Comparison of ENCODE assay signal across 29 mouse cellular contexts in the genomic region with DNA sequence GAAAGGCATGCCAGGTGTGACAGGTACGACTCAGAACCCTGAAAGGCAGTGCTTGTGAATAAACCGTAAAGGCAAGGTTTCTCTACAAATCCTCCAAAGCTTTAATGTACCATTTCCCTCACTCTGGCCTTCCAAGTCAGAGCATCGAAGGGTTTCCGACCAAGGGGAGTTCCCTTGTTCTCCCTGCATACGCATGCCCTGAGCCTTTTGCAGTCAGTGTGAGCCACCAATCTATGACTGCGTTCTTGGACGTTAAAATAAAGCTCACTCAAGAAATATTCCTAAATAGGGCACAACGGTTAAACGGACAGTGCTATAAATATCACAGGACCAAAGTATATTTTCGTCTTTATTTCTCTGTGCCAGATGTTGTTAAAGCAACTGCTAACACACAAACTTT. TPM values are rescaled to one million over a fixed set of nuclear protein-coding genes. Genes with fewer than 3 reads are reported as not detected.
DNase-seq lines count a peak whose midpoint lies in the region; ATAC-seq lines count a peak whose summit lies in the region.
"Had no signal": no experiment of that assay in that cellular context is flagged by ENCODE, and none has a peak within 500 bp of the region (broad histone marks: within the 10 kb centered on the region; RNA-seq: fewer than 3 reads in every experiment).

No protein-coding gene starts in this region.

- H3K4me2 ChIP-seq in heart, embryonic 13.5 days: no peak overlapping the region
- no peak overlapping the region for H3K4me2 ChIP-seq in lung, embryonic 15.5 days
- H3K4me2 ChIP-seq in stomach, embryonic 14.5 days (replicated peaks; ENCODE audit: low read depth, low read length): no peak overlapping the region
- no peak overlapping the region for H3K4me2 ChIP-seq in midbrain, embryonic 11.5 days
- H3K4me2 ChIP-seq: embryonic facial prominence, embryonic 12.5 days; hindbrain, embryonic 12.5 days; kidney, embryonic 15.5 days; limb, embryonic 12.5 days; liver, embryonic 15.5 days; midbrain, embryonic 12.5 days had no signal

- intact Hi-C loops in heart, postnatal 10 days (cut with DNase I): no loop called here

- no peaks in the 10 kb centered on the region for H3K27me3 ChIP-seq in heart, embryonic 13.5 days (replicated peaks)
- H3K27me3 ChIP-seq in lung, embryonic 15.5 days: no peaks in the 10 kb centered on the region
- H3K27me3 ChIP-seq in stomach, embryonic 14.5 days (ENCODE audit: control insufficient read depth, insufficient read depth, low read length): no peaks in the 10 kb centered on the region
- no peaks in the 10 kb centered on the region for H3K27me3 ChIP-seq in midbrain, embryonic 11.5 days (ENCODE audit: control insufficient read depth, insufficient read depth, low read length)
- H3K27me3 ChIP-seq: embryonic facial prominence, embryonic 12.5 days; hindbrain, embryonic 12.5 days; kidney, embryonic 15.5 days; limb, embryonic 12.5 days; liver, embryonic 15.5 days; midbrain, embryonic 12.5 days had no signal

- DNase-seq in heart, postnatal 10 days: no peak
- no peak for DNase-seq in lung, postnatal 4 days
- DNase-seq in kidney, postnatal 14 days: no peak
- no peak for DNase-seq in midbrain, embryonic 11.5 days (ENCODE audit: low spot score, missing footprints)
- DNase-seq: adrenal gland, postnatal 25 days; cerebellum, adult 11-12 months; cerebellum, adult 9-11 months; embryo, embryonic 11 days; gastrocnemius, postnatal 36 days; kidney, adult 18-20 months; kidney, postnatal 36 days; lung, postnatal 10 days; retina, postnatal 1 day; right cerebral cortex, postnatal 14 days; thymus, postnatal 4 days had no signal

- 0 out of 2 replicates have a peak overlapping the region, but pooled peaks have one; percentile 3 for H3K27ac ChIP-seq in heart, embryonic 13.5 days (replicated peaks)
- H3K27ac ChIP-seq in lung, embryonic 15.5 days: peak overlapping the region; percentile 64
- H3K27ac ChIP-seq in stomach, embryonic 14.5 days (ENCODE audit: low read length): peak overlapping the region; percentile 55; the same call in 1 of the 2 replicates
- no peak overlapping the region for H3K27ac ChIP-seq in midbrain, embryonic 11.5 days (ENCODE audit: low read depth, low read length)
- H3K27ac ChIP-seq: embryonic facial prominence, embryonic 12.5 days; hindbrain, embryonic 12.5 days; hindbrain, postnatal 0 days; layer of hippocampus, adult 2 months; left cerebral cortex, adult 2 months; limb, embryonic 12.5 days; liver, embryonic 15.5 days; midbrain, embryonic 12.5 days had no signal

- WGBS in heart, embryonic 13.5 days: 65% methylated on average over 10 of the region's 10 CpGs
- 70% methylated on average over 10 of the region's 10 CpGs for WGBS in lung, embryonic 15.5 days
- 65% methylated on average over 10 of the region's 10 CpGs for WGBS in stomach, embryonic 14.5 days
- 91% methylated on average over 10 of the region's 10 CpGs for WGBS in midbrain, embryonic 11.5 days

- H3K36me3 ChIP-seq in heart, embryonic 13.5 days: no peaks in the 10 kb centered on the region
- H3K36me3 ChIP-seq in lung, embryonic 15.5 days: no peaks in the 10 kb centered on the region
- no peaks in the 10 kb centered on the region for H3K36me3 ChIP-seq in stomach, embryonic 14.5 days (ENCODE audit: control insufficient read depth, insufficient read depth, low read length)
- H3K36me3 ChIP-seq in midbrain, embryonic 11.5 days (ENCODE audit: control insufficient read depth, insufficient read depth, low read length): no peaks in the 10 kb centered on the region
- H3K36me3 ChIP-seq: embryonic facial prominence, embryonic 12.5 days; hindbrain, embryonic 12.5 days; kidney, embryonic 15.5 days; limb, embryonic 12.5 days; liver, embryonic 15.5 days; midbrain, embryonic 12.5 days had no signal

- ATAC-seq in heart, embryonic 13.5 days (ENCODE audit: extremely low read depth, insufficient number of reproducible peaks, low FRiP score, low TSS enrichment): no peak
- no peak for ATAC-seq in lung, embryonic 15.5 days (ENCODE audit: borderline replicate concordance, extremely low read depth, low FRiP score, low TSS enrichment)
- no peak for ATAC-seq in stomach, embryonic 14.5 days (ENCODE audit: insufficient number of reproducible peaks, insufficient read depth, low FRiP score, low read depth)
- no peak for ATAC-seq in midbrain, embryonic 11.5 days (ENCODE audit: low FRiP score)
- ATAC-seq: CD4-positive, CD25-positive, alpha-beta regulatory T cell, adult 4 months; forebrain, embryonic 14.5 days; hindbrain, postnatal 0 days had no signal

- H3K9me3 ChIP-seq in heart, embryonic 13.5 days: no peaks in the 10 kb centered on the region
- H3K9me3 ChIP-seq in lung, embryonic 15.5 days: no peaks in the 10 kb centered on the region
- H3K9me3 ChIP-seq in stomach, embryonic 14.5 days (ENCODE audit: control insufficient read depth, low read depth, low read length): no peaks in the 10 kb centered on the region
- H3K9me3 ChIP-seq in midbrain, embryonic 11.5 days (ENCODE audit: control insufficient read depth, low read length): no peaks in the 10 kb centered on the region
- H3K9me3 ChIP-seq: embryonic facial prominence, embryonic 12.5 days; hindbrain, embryonic 12.5 days; kidney, embryonic 15.5 days; limb, embryonic 12.5 days; liver, embryonic 15.5 days; midbrain, embryonic 12.5 days had no signal

- no peak overlapping the region for H3K4me3 ChIP-seq in heart, embryonic 13.5 days
- no peak overlapping the region for H3K4me3 ChIP-seq in lung, embryonic 15.5 days
- no peak overlapping the region for H3K4me3 ChIP-seq in stomach, embryonic 14.5 days (ENCODE audit: low read depth, low read length)
- no peak overlapping the region for H3K4me3 ChIP-seq in midbrain, embryonic 11.5 days (ENCODE audit: low read depth, low read length)
- H3K4me3 ChIP-seq: embryonic facial prominence, embryonic 12.5 days; hindbrain, embryonic 12.5 days; kidney, embryonic 15.5 days; layer of hippocampus, adult 2 months; left cerebral cortex, adult 2 months; limb, embryonic 12.5 days; liver, embryonic 15.5 days; midbrain, embryonic 12.5 days had no signal

- H3K9ac ChIP-seq in heart, embryonic 13.5 days: no peak overlapping the region
- no peak overlapping the region for H3K9ac ChIP-seq in lung, embryonic 15.5 days
- no peak overlapping the region for H3K9ac ChIP-seq in stomach, embryonic 14.5 days (replicated peaks; ENCODE audit: low read depth, low read length)
- no peak overlapping the region for H3K9ac ChIP-seq in midbrain, embryonic 11.5 days (ENCODE audit: low read length)
- H3K9ac ChIP-seq: embryonic facial prominence, embryonic 12.5 days; hindbrain, embryonic 12.5 days; kidney, embryonic 15.5 days; limb, embryonic 12.5 days; liver, embryonic 15.5 days; midbrain, embryonic 12.5 days had no signal

- peaks cover 24% of the 10 kb centered on the region for H3K4me1 ChIP-seq in heart, embryonic 13.5 days
- H3K4me1 ChIP-seq in lung, embryonic 15.5 days: peaks cover 14% of the 10 kb centered on the region; the same call in 1 of the 2 replicates
- peaks cover 30% of the 10 kb centered on the region for H3K4me1 ChIP-seq in stomach, embryonic 14.5 days (ENCODE audit: control insufficient read depth, insufficient read depth, low read length)
- no peaks in the 10 kb centered on the region for H3K4me1 ChIP-seq in midbrain, embryonic 11.5 days (ENCODE audit: control insufficient read depth, insufficient read depth, low read length)
- H3K4me1 ChIP-seq: liver, embryonic 15.5 days had no signal

RNA-seq across cellular contexts. Expression of a gene that starts 51.7 kb away (rescaled TPM):
- 15.1 and 16.8 TPM in 2 replicates for polyA plus RNA-seq in heart, embryonic 13.5 days (2015; fragmentation: Nextera tagmentation; extraction: Ambion mirVana)
- 10 to 100 TPM; 37.8 to 43.1 TPM for total RNA-seq in heart, postnatal 10 days (2021)
- 11.3 and 12.2 TPM in 2 replicates for polyA plus RNA-seq in lung, embryonic 15.5 days (2015; fragmentation: Nextera tagmentation; extraction: Ambion mirVana)
- polyA plus RNA-seq in stomach, embryonic 14.5 days (2014; fragmentation: Nextera tagmentation; extraction: Ambion mirVana): 39.9 and 43.6 TPM in 2 replicates
- polyA plus RNA-seq in midbrain, embryonic 11.5 days (2014; fragmentation: Nextera tagmentation; extraction: Ambion mirVana): 4.8 and 5.2 TPM in 2 replicates
